Mouse (Mus musculus) Patski (cell line): ENCODE results near the gene Mrvi1. TPM values are rescaled to one million over a fixed set of nuclear protein-coding genes. Genes with fewer than 3 reads are reported as not detected.
A peak's percentile ranks its signal among the peaks of the same experiment; 100 is the strongest.

Source experiments
- ATAC-seq: fragments of 100-300 bp; one replicate; pipeline ENCODE4 v1.8.0; 2021
- CTCF ChIA-PET: fragments of 350-600 bp; sonication (Branson Sonifier 250); formaldehyde crosslinking; loops from one replicate; lab custom pipeline; 2022; ENCODE audit warnings: inconsistent platforms; lab: Charles Lee
- POLR2A ChIA-PET: fragments of 350-600 bp; sonication (Branson Sonifier 250); formaldehyde crosslinking; loops from one replicate; lab custom pipeline; 2022; ENCODE audit warnings: antibody characterized with exemption, inconsistent platforms; lab: Charles Lee
- DNase-seq: peaks from one replicate; pipeline ENCODE4 v3.0.0-alpha.2; 2011; ENCODE audit warnings: low read depth, low spot score
- H3K27me3 ChIP-seq: fragments of 371-371 bp; one replicate; pipeline ENCODE4 v1.5.1; 2021
- CTCF ChIP-seq: fragments of 100-300 bp; IDR thresholded peaks from one replicate; pipeline ENCODE4 v1.5.1; 2021
- in situ Hi-C: fragments of 300-500 bp; cut with MboI; formaldehyde crosslinking; loops from 3 replicates; pipeline ENCODE4 v1.11.1; 2018; ENCODE audit warnings: low pct_unique_long_range_greater_than_20kb, mixed read lengths
- polyA plus RNA-seq: library from polyadenylated mRNA; unstranded; gene quantifications from one replicate; pipeline ENCODE4 v1.2.3, GENCODE M21; 2021

The Mrvi1 gene
- polyA plus RNA-seq, 1 experiment from 2014 or later: 0.51 TPM

- no peak for TF ChIP-seq CTCF
- ATAC-seq (no peak), DNase-seq (no peak)
- ChIA-PET POLR2A (interaction anchor here (0.6 to 1.4 kb wide), 3 partner anchors 49 to 61 kb away, joined by 3 to 8 read pairs (median 3); no protein-coding TSS in a partner anchor), CTCF (interaction anchor here (0.8 kb wide), 1 partner anchor 12 kb away, joined by 3 read pairs; no protein-coding TSS in a partner anchor)
- in situ Hi-C loops: no loop called here
- H3K27me3 ChIP-seq: no peaks in the 10 kb centered on the region
These were observed 40.3 kb downstream of the Mrvi1 start for GRCm38 (mm10) chr7:110941701-110942530.

GRCm38 (mm10) chr7:110941116-110941521, 41.1 kb downstream of the Mrvi1 start:
- ChIA-PET POLR2A (interaction anchor here (1.4 kb wide), 1 partner anchor 60 kb away, joined by 3 read pairs; no protein-coding TSS in a partner anchor), CTCF (interaction anchor here (0.8 kb wide), 1 partner anchor 11 kb away, joined by 3 read pairs; no protein-coding TSS in a partner anchor)
- ATAC-seq: peak; percentile 21
- in situ Hi-C loops: no loop called here
- TF ChIP-seq CTCF: no peak
- H3K27me3 ChIP-seq: no peaks in the 10 kb centered on the region
- DNase-seq: no peak

- CTCF ChIA-PET: no interaction called here
- ATAC-seq: no peak
- POLR2A ChIA-PET: interaction anchor here (0.5 kb wide), 1 partner anchor 107 kb away, joined by 3 read pairs; no protein-coding TSS in a partner anchor
- DNase-seq: no peak
- in situ Hi-C loops: loop anchor here (5.0 kb wide), 1 partner anchor 204 kb away; no protein-coding TSS in a partner anchor
- TF ChIP-seq CTCF: no peak
- no peaks in the 10 kb centered on the region for H3K27me3 ChIP-seq
These were observed 46.2 kb downstream of the Mrvi1 start for GRCm38 (mm10) chr7:110935815-110936762.

GRCm38 (mm10) chr7:110933999-110934398, 48.3 kb downstream of the Mrvi1 start:
- no peaks in the 10 kb centered on the region for H3K27me3 ChIP-seq
- ChIA-PET CTCF (interaction anchor here (2.0 kb wide), 1 partner anchor 118 kb away, joined by 5 read pairs; no protein-coding TSS in a partner anchor), POLR2A (interaction anchor here (0.7 kb wide), 1 partner anchor 82 kb away, joined by 3 read pairs; no protein-coding TSS in a partner anchor)
- no peak for ATAC-seq
- in situ Hi-C loops: no loop called here
- DNase-seq: no peak
- no peak for TF ChIP-seq CTCF

- TF ChIP-seq CTCF: no peak
- ChIA-PET POLR2A (no interaction called here), CTCF (interaction anchor here (2.0 kb wide), 1 partner anchor 118 kb away, joined by 5 read pairs; no protein-coding TSS in a partner anchor)
- DNase-seq: no peak
- in situ Hi-C loops: no loop called here
- no peak for ATAC-seq
- H3K27me3 ChIP-seq: no peaks in the 10 kb centered on the region
These were observed 48.9 kb downstream of the Mrvi1 start for GRCm38 (mm10) chr7:110933329-110933728.

GRCm38 (mm10) chr7:110930118-110930854, 52.0 kb downstream of the Mrvi1 start:
- no peaks in the 10 kb centered on the region for H3K27me3 ChIP-seq
- in situ Hi-C loops: no loop called here
- ATAC-seq (no peak), DNase-seq (no peak)
- TF ChIP-seq CTCF: peak; percentile 85
- POLR2A ChIA-PET: no interaction called here
- CTCF ChIA-PET: interaction anchor here (1.0 to 1.9 kb wide), 10 partner anchors 11 to 203 kb away, joined by 3 to 8 read pairs (median 4); no protein-coding TSS in a partner anchor

- in situ Hi-C loops: loop anchor here (5.0 kb wide), 1 partner anchor 119 kb away; no protein-coding TSS in a partner anchor
- TF ChIP-seq CTCF: no peak
- CTCF ChIA-PET: no interaction called here
- POLR2A ChIA-PET: interaction anchor here (0.6 kb wide), 1 partner anchor 48 kb away, joined by 3 read pairs; no protein-coding TSS in a partner anchor
- no peaks in the 10 kb centered on the region for H3K27me3 ChIP-seq
- ATAC-seq (no peak), DNase-seq (no peak)
These were observed 55.7 kb downstream of the Mrvi1 start for GRCm38 (mm10) chr7:110926562-110926961.

- DNase-seq: no peak
- no peaks in the 10 kb centered on the region for H3K27me3 ChIP-seq
- POLR2A ChIA-PET: no interaction called here
- no peak for ATAC-seq
- CTCF ChIA-PET: interaction anchor here (0.8 kb wide), 1 partner anchor 107 kb away, joined by 3 read pairs; no protein-coding TSS in a partner anchor
- no peak for TF ChIP-seq CTCF
- in situ Hi-C loops: no loop called here
These were observed 61.7 kb downstream of the Mrvi1 start for GRCm38 (mm10) chr7:110920331-110921261.
